Mouse (Mus musculus): ENCODE measurements at regions not wholly inside any gene's neighbourhood (a gene's known extent, or its start where the extent isn't known, plus 50 kb on each side); places are given as distances from the start of the nearest gene placed in this dataset.

- TF ChIP-seq CTCF (IDR thresholded peaks at IDR 0.05; ENCODE audit: insufficient read depth, low read depth, low read length), result no peak
- TF ChIP-seq POLR2A (IDR thresholded peaks at IDR 0.05; ENCODE audit: insufficient read depth, low read depth, low read length), result no peak
These were observed 340.8 kb upstream of the Hs6st1 start for GRCm38 (mm10) chr1:35727310-35727990.

All from olfactory bulb, adult 2 months (tissue).